Mouse (Mus musculus) forebrain, postnatal 0 days (tissue): ENCODE measurements around the gene Pradc1. TPM values are rescaled to one million over a fixed set of nuclear protein-coding genes. Genes with fewer than 3 reads are reported as not detected.

Experiments used
- ATAC-seq: fragments of 200-750 bp; cut with Nextera tagmentation; 2 replicates; pipeline ENCODE4 v1.8.0; 2017; ENCODE audit warnings: mild to moderate bottlenecking, moderate library complexity
- DNase-seq: peaks from one replicate; pipeline ENCODE4 v3.0.0-alpha.2; 2015
- H3K27ac ChIP-seq: fragments of 300-500 bp; sonication (generic); 2 replicates; pipeline ENCODE4 v1.5.1; 2014; ENCODE audit warnings: low read depth, mild to moderate bottlenecking, antibody characterized with exemption, low read length, moderate library complexity, mixed read lengths
- H3K27me3 ChIP-seq: fragments of 300-500 bp; sonication (generic); 2 replicates; pipeline ENCODE4 v1.6.1; 2014; ENCODE audit warnings: mild to moderate bottlenecking, low read length, mixed read lengths; ENCODE audit not compliant: insufficient read depth
- H3K36me3 ChIP-seq: fragments of 300-500 bp; sonication (generic); 2 replicates; pipeline ENCODE4 v1.6.1; 2014; ENCODE audit warnings: mild to moderate bottlenecking, moderate library complexity; ENCODE audit not compliant: insufficient read depth
- H3K4me1 ChIP-seq: fragments of 300-500 bp; sonication (generic); 2 replicates; pipeline ENCODE4 v1.6.1; 2014; ENCODE audit warnings: antibody characterized with exemption; ENCODE audit not compliant: insufficient read depth
- H3K4me2 ChIP-seq: fragments of 300-500 bp; sonication (generic); 2 replicates; pipeline ENCODE4 v1.6.1; 2014; ENCODE audit warnings: low read depth, mild to moderate bottlenecking, moderate library complexity
- H3K4me3 ChIP-seq: fragments of 300-500 bp; sonication (generic); 2 replicates; pipeline ENCODE4 v1.5.1; 2014; ENCODE audit warnings: low read depth, low read length, mixed read lengths
- H3K9ac ChIP-seq: fragments of 300-500 bp; sonication (generic); 2 replicates; pipeline ENCODE4 v1.6.1; 2014; ENCODE audit warnings: mild to moderate bottlenecking
- H3K9me3 ChIP-seq: fragments of 300-500 bp; sonication (generic); 2 replicates; pipeline ENCODE4 v1.6.1; 2016; ENCODE audit warnings: low read length
- CTCF ChIP-seq: sonication (generic); IDR thresholded peaks from 2 replicates; pipeline ENCODE4 v1.5.1; 2016; ENCODE audit warnings: antibody characterized with exemption, control low read depth, low read depth
- WGBS: fragments of 180-500 bp; shearing (Covaris S2); extraction: QIAGEN DNeasy Blood & Tissue Kit; methylation state at CpG from one replicate; pipeline ENCODE4 v1.1.7; 2014; 5-methylcytosine and 5-hydroxymethylcytosine counted together
- polyA plus RNA-seq: library from polyadenylated mRNA; unstranded; fragments of >200 nt; fragmentation: Nextera tagmentation; extraction: Ambion mirVana; gene quantifications from 2 replicates; pipeline ENCODE4 v1.2.1, GENCODE M21; 2015
- total RNA-seq: library from RNA; depleted of rRNA; stranded (reverse); fragments of >200 nt; gene quantifications from 2 replicates; pipeline ENCODE4 v1.2.3, GENCODE M21; 2014; rRNA removed

The Pradc1 gene
- total RNA-seq = 7.1 and 15.2 TPM in 2 replicates
- 31.3 and 36.4 TPM in 2 replicates for polyA plus RNA-seq

GRCm38 (mm10) chr6:85451664-85452410 lies at the start of gene Pradc1:
Pradc1 (minus strand) TSS chr6:85451970.
- H3K9ac ChIP-seq = peak within 1 kb of the TSS; percentile 66
- WGBS = 1% methylated on average over 54 of the region's 54 CpGs
- H3K4me1 ChIP-seq = peaks cover 24% of the 10 kb centered on the region
- peak within 1 kb of the TSS; percentile 82 for H3K4me3 ChIP-seq
- H3K27ac ChIP-seq = peak within 1 kb of the TSS; percentile 94
- ATAC-seq = peak; percentile 92
- H3K9me3 ChIP-seq = no peaks in the 10 kb centered on the region
- peak within 1 kb of the TSS; percentile 93 for H3K4me2 ChIP-seq
- no peaks in the 10 kb centered on the region for H3K27me3 ChIP-seq
- no peak for TF ChIP-seq CTCF
- DNase-seq = peak; percentile 98
- no peaks in the 10 kb centered on the region for H3K36me3 ChIP-seq

GRCm38 (mm10) chr6:85500416-85500815 lies 48.6 kb upstream of the Pradc1 start:
- H3K9me3 ChIP-seq = no peaks in the 10 kb centered on the region
- no peak overlapping the region for H3K4me3 ChIP-seq
- no peaks in the 10 kb centered on the region for H3K27me3 ChIP-seq
- no peak for ATAC-seq
- peaks cover 5% of the 10 kb centered on the region; the same call in 1 of the 2 replicates for H3K4me1 ChIP-seq
- H3K36me3 ChIP-seq = no peaks in the 10 kb centered on the region
- no peak overlapping the region for H3K27ac ChIP-seq
- no peak overlapping the region for H3K4me2 ChIP-seq
- H3K9ac ChIP-seq = no peak overlapping the region
- no peak for TF ChIP-seq CTCF
- DNase-seq = no peak
- WGBS = 81% methylated on average over 1 of the region's 1 CpGs

DNA sequence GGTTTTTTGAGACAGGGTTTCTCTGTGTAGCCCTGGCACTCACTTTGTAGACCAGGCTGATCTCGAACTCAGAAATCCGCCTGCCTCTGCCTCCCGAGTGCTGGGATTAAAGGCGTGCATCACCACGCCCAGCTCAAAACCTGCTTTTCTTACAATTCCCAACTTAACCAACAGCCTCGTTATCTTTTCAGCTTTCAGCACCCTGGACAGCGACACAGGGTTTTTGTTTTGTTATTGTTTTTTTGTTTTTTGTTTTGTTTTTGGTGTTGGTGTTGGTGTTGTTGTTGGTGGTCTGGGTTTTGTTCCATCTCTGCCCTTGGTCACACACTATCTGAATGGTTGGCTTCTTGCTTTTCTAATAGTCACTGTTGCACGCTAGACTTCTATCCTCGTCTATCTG lies 46.4 kb upstream of the Pradc1 start:
- no peaks in the 10 kb centered on the region for H3K9me3 ChIP-seq
- 72% methylated on average over 9 of the region's 9 CpGs for WGBS
- H3K4me1 ChIP-seq = peaks cover under 1% of the 10 kb centered on the region; the same call in 1 of the 2 replicates
- no peaks in the 10 kb centered on the region for H3K27me3 ChIP-seq
- H3K4me3 ChIP-seq = no peak overlapping the region
- no peak overlapping the region for H3K9ac ChIP-seq
- H3K36me3 ChIP-seq = no peaks in the 10 kb centered on the region
- no peak for DNase-seq
- no peak overlapping the region for H3K27ac ChIP-seq
- H3K4me2 ChIP-seq = no peak overlapping the region
- no peak for TF ChIP-seq CTCF
- no peak for ATAC-seq

DNA sequence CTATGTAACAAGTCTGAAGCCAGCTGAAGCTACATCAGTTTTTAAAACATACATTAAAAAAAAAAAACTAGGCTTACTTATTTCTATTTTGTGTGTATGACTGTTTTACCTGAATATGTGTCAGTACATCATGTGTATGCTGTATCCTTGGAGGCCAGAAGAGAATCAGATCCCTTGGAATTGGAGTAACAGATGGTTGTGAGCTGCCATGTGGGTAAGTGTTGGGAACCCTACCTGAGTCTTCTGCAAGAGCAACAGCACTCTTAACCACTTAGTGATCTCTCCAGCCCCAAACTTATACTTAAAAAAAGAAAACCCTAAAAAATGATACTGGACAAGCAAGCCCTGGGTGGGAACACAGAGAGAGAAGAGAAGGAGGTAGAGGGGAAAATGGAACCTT lies 45.2 kb upstream of the Pradc1 start:
- no peak for TF ChIP-seq CTCF

GRCm38 (mm10) chr6:85491606-85492005 lies 39.8 kb upstream of the Pradc1 start:
- no peak overlapping the region for H3K9ac ChIP-seq
- ATAC-seq (no peak), DNase-seq (no peak)
- WGBS = 96% methylated on average over 3 of the region's 3 CpGs
- no peaks in the 10 kb centered on the region for H3K27me3 ChIP-seq
- H3K27ac ChIP-seq = no peak overlapping the region
- no peaks in the 10 kb centered on the region for H3K4me1 ChIP-seq
- peaks cover 1% of the 10 kb centered on the region; the same call in 1 of the 2 replicates for H3K36me3 ChIP-seq
- H3K4me2 ChIP-seq = no peak overlapping the region
- no peaks in the 10 kb centered on the region for H3K9me3 ChIP-seq
- TF ChIP-seq CTCF = no peak
- no peak overlapping the region for H3K4me3 ChIP-seq

More for the DNA sequence above, 45.2 kb upstream of the Pradc1 start:
- H3K9me3 ChIP-seq = no peaks in the 10 kb centered on the region
- H3K4me2 ChIP-seq = no peak overlapping the region
- no peak overlapping the region for H3K27ac ChIP-seq
- no peak for DNase-seq
- ATAC-seq = no peak
- no peak overlapping the region for H3K4me3 ChIP-seq
- no peaks in the 10 kb centered on the region for H3K4me1 ChIP-seq
- H3K27me3 ChIP-seq = no peaks in the 10 kb centered on the region
- no peaks in the 10 kb centered on the region for H3K36me3 ChIP-seq
- H3K9ac ChIP-seq = no peak overlapping the region

DNA sequence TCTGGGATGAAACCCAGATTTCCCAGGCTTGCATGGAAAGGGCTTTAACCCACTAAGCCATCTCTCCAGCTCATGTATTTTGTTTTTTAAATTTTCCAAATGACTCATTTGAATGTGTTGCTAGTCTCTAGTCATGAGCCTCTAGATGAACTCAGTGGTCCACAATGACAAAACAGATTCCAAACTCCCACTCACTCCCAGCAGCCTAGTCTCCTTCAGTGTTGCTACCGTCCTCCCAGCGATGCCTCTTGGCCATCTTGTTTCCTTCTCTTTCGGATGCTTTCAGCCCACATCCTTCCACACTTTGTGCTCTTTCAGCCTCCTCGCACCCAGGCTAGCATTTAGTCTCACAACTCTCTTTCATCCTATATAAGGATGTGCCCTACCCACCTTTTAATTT lies 38.5 kb upstream of the Pradc1 start:
- no peaks in the 10 kb centered on the region; the same call in 1 of the 2 replicates for H3K4me1 ChIP-seq
- DNase-seq (no peak), ATAC-seq (no peak)
- no peak for TF ChIP-seq CTCF
- H3K27me3 ChIP-seq = 0 out of 2 replicates have a peak, but pooled peaks cover 3% of the 10 kb centered on the region
- peaks cover 3% of the 10 kb centered on the region; the same call in 1 of the 2 replicates for H3K36me3 ChIP-seq
- H3K4me3 ChIP-seq = no peak overlapping the region
- 91% methylated on average over 4 of the region's 4 CpGs for WGBS
- no peaks in the 10 kb centered on the region for H3K9me3 ChIP-seq
- H3K27ac ChIP-seq = no peak overlapping the region
- H3K9ac ChIP-seq = no peak overlapping the region
- no peak overlapping the region for H3K4me2 ChIP-seq

DNA sequence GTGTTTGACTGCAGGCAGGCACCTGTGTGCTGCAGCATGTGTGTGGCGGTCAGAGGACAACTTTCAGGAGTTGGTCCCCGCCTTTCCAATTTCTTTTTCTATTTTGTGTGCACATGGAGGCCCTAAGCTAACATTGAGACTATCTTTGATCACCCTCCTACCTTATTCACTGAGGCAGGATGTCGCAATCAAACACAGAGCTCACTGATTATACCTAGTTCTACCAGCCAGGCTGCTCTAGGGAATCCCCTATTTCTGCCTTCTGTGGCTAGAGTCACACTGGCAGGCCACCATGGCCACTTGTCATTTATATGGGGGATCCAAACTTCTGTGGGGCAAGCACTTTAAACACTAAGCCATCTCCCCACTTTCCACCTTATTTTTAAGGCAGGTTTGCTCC lies 37.9 kb upstream of the Pradc1 start:
- Histone ChIP-seq H3K27ac (no peak overlapping the region), H3K9me3 (no peaks in the 10 kb centered on the region), H3K9ac (no peak overlapping the region), H3K4me2 (no peak overlapping the region), H3K4me1 (no peaks in the 10 kb centered on the region; the same call in 1 of the 2 replicates), H3K4me3 (no peak overlapping the region), H3K27me3 (0 out of 2 replicates have a peak, but pooled peaks cover 8% of the 10 kb centered on the region), H3K36me3 (peaks cover 3% of the 10 kb centered on the region; the same call in 1 of the 2 replicates)
- no peak for DNase-seq
- WGBS = 84% methylated on average over 3 of the region's 3 CpGs
- ATAC-seq = no peak
- TF ChIP-seq CTCF = no peak
